Mouse (Mus musculus) forebrain, embryonic 13.5 days (tissue): ENCODE measurements around the gene Ercc6. TPM values are rescaled to one million over a fixed set of nuclear protein-coding genes. Genes with fewer than 3 reads are reported as not detected.

Experiments used
- ATAC-seq: fragments of 200-750 bp; cut with Nextera tagmentation; 2 replicates; pipeline ENCODE4 v1.8.0; 2017
- H3K27ac ChIP-seq: fragments of 300-500 bp; sonication (generic); 2 replicates; pipeline ENCODE4 v1.5.1; 2015; ENCODE audit warnings: inconsistent platforms, mild to moderate bottlenecking, moderate library complexity
- H3K27me3 ChIP-seq: fragments of 300-500 bp; sonication (generic); 2 replicates; pipeline ENCODE4 v1.6.1; 2015; ENCODE audit warnings: mild to moderate bottlenecking, inconsistent platforms
- H3K36me3 ChIP-seq: fragments of 300-500 bp; sonication (generic); 2 replicates; pipeline ENCODE4 v1.6.1; 2015; ENCODE audit warnings: mild to moderate bottlenecking, inconsistent platforms; ENCODE audit not compliant: poor library complexity, severe bottlenecking
- H3K4me1 ChIP-seq: fragments of 300-500 bp; sonication (generic); 2 replicates; pipeline ENCODE4 v1.6.1; 2015; ENCODE audit warnings: inconsistent platforms
- H3K4me2 ChIP-seq: fragments of 300-500 bp; sonication (generic); 2 replicates; pipeline ENCODE4 v1.6.1; 2015; ENCODE audit warnings: inconsistent platforms, mild to moderate bottlenecking, moderate library complexity
- H3K4me3 ChIP-seq: fragments of 300-500 bp; sonication (generic); 2 replicates; pipeline ENCODE4 v1.5.1; 2015; ENCODE audit warnings: mild to moderate bottlenecking, inconsistent platforms
- H3K9ac ChIP-seq: fragments of 300-500 bp; sonication (generic); 2 replicates; pipeline ENCODE4 v1.6.1; 2015; ENCODE audit warnings: mild to moderate bottlenecking, inconsistent platforms
- H3K9me3 ChIP-seq: fragments of 300-500 bp; sonication (generic); replicated peaks from 2 replicates; pipeline ENCODE4 v1.6.1; 2016; ENCODE audit warnings: inconsistent platforms
- WGBS: fragments of 180-500 bp; shearing (Covaris S2); methylation state at CpG from one replicate; pipeline ENCODE4 v1.1.7; 2015; 5-methylcytosine and 5-hydroxymethylcytosine counted together
- polyA plus RNA-seq: library from polyadenylated mRNA; unstranded; fragments of >200 nt; fragmentation: Nextera tagmentation; extraction: Ambion mirVana; gene quantifications from 2 replicates; pipeline ENCODE4 v1.2.1, GENCODE M21; 2015

Gene Ercc6
- polyA plus RNA-seq, 1 experiment from 2014 or later, result 25.2 TPM

GRCm38 (mm10) chr14:32522336-32522735, 9.0 kb downstream of the Ercc6 start:
- Histone ChIP-seq H3K4me3 (no peak overlapping the region), H3K4me2 (no peak overlapping the region), H3K27ac (no peak overlapping the region), H3K9me3 (no peaks in the 10 kb centered on the region), H3K27me3 (no peaks in the 10 kb centered on the region), H3K36me3 (peaks cover 80% of the 10 kb centered on the region), H3K4me1 (no peaks in the 10 kb centered on the region), H3K9ac (no peak overlapping the region)
- 88% methylated on average over 2 of the region's 2 CpGs for WGBS
- no peak for ATAC-seq

GRCm38 (mm10) chr14:32524071-32524470, 10.8 kb downstream of the Ercc6 start:
- peaks cover 78% of the 10 kb centered on the region for H3K36me3 ChIP-seq
- ATAC-seq, result no peak
- 97% methylated on average over 1 of the region's 1 CpGs for WGBS
- H3K4me3 ChIP-seq, result no peak overlapping the region
- H3K9me3 ChIP-seq, result no peaks in the 10 kb centered on the region
- no peaks in the 10 kb centered on the region for H3K4me1 ChIP-seq
- no peak overlapping the region for H3K9ac ChIP-seq
- no peak overlapping the region for H3K27ac ChIP-seq
- no peaks in the 10 kb centered on the region for H3K27me3 ChIP-seq
- H3K4me2 ChIP-seq, result no peak overlapping the region

- ATAC-seq, result no peak
- Histone ChIP-seq H3K4me2 (no peak overlapping the region), H3K27ac (no peak overlapping the region), H3K4me1 (no peaks in the 10 kb centered on the region), H3K4me3 (no peak overlapping the region), H3K27me3 (no peaks in the 10 kb centered on the region), H3K9ac (no peak overlapping the region), H3K9me3 (no peaks in the 10 kb centered on the region), H3K36me3 (peaks cover 59% of the 10 kb centered on the region)
- WGBS, result 76% methylated on average over 14 of the region's 14 CpGs
Measured at GRCm38 (mm10) chr14:32525996-32526705, 12.8 kb downstream of the Ercc6 start.

GRCm38 (mm10) chr14:32527211-32527610, 13.9 kb downstream of the Ercc6 start:
- H3K36me3 ChIP-seq, result peaks cover 49% of the 10 kb centered on the region
- no peaks in the 10 kb centered on the region for H3K27me3 ChIP-seq
- H3K4me3 ChIP-seq, result no peak overlapping the region
- no peak overlapping the region for H3K4me2 ChIP-seq
- H3K4me1 ChIP-seq, result peaks cover 9% of the 10 kb centered on the region
- H3K27ac ChIP-seq, result no peak overlapping the region; the same call in 1 of the 2 replicates
- no peak overlapping the region for H3K9ac ChIP-seq
- ATAC-seq, result no peak
- H3K9me3 ChIP-seq, result no peaks in the 10 kb centered on the region
- 97% methylated on average over 9 of the region's 9 CpGs for WGBS

- 89% methylated on average over 7 of the region's 7 CpGs for WGBS
- H3K4me1 ChIP-seq, result peaks cover 19% of the 10 kb centered on the region
- H3K4me3 ChIP-seq, result no peak overlapping the region
- peaks cover 43% of the 10 kb centered on the region for H3K36me3 ChIP-seq
- no peaks in the 10 kb centered on the region for H3K27me3 ChIP-seq
- ATAC-seq, result no peak
- H3K4me2 ChIP-seq, result no peak overlapping the region
- H3K9me3 ChIP-seq, result no peaks in the 10 kb centered on the region
- H3K9ac ChIP-seq, result no peak overlapping the region
- no peak overlapping the region for H3K27ac ChIP-seq
Measured at GRCm38 (mm10) chr14:32529036-32529435, 15.7 kb downstream of the Ercc6 start.

- H3K9ac ChIP-seq, result no peak overlapping the region
- no peak overlapping the region for H3K4me3 ChIP-seq
- no peak overlapping the region for H3K4me2 ChIP-seq
- H3K27me3 ChIP-seq, result no peaks in the 10 kb centered on the region
- H3K36me3 ChIP-seq, result peaks cover 46% of the 10 kb centered on the region
- 0 out of 2 replicates have a peak, but pooled peaks have one; percentile 66 for ATAC-seq
- 8% methylated on average over 2 of the region's 2 CpGs for WGBS
- no peak overlapping the region for H3K27ac ChIP-seq
- H3K9me3 ChIP-seq, result no peaks in the 10 kb centered on the region
- H3K4me1 ChIP-seq, result peaks cover 19% of the 10 kb centered on the region
Measured at GRCm38 (mm10) chr14:32530896-32531295, 17.6 kb downstream of the Ercc6 start.

- Histone ChIP-seq H3K27me3 (no peaks in the 10 kb centered on the region), H3K36me3 (peaks cover 44% of the 10 kb centered on the region), H3K4me1 (peaks cover 19% of the 10 kb centered on the region), H3K9ac (no peak overlapping the region), H3K4me3 (no peak overlapping the region), H3K27ac (peak overlapping the region; percentile 27; the same call in 1 of the 2 replicates), H3K9me3 (no peaks in the 10 kb centered on the region), H3K4me2 (no peak overlapping the region)
- 63% methylated on average over 3 of the region's 3 CpGs for WGBS
- ATAC-seq, result 0 out of 2 replicates have a peak, but pooled peaks have one; percentile 4
Measured at GRCm38 (mm10) chr14:32531371-32531770, 18.1 kb downstream of the Ercc6 start.

GRCm38 (mm10) chr14:32532381-32533147, 19.2 kb downstream of the Ercc6 start:
- peaks cover 19% of the 10 kb centered on the region for H3K4me1 ChIP-seq
- H3K9ac ChIP-seq, result peak overlapping the region; percentile 5; the same call in 1 of the 2 replicates
- H3K4me2 ChIP-seq, result no peak overlapping the region
- WGBS, result 45% methylated on average over 7 of the region's 7 CpGs
- H3K27ac ChIP-seq, result 0 out of 2 replicates have a peak overlapping the region, but pooled peaks have one; percentile 44
- no peak for ATAC-seq
- peaks cover 32% of the 10 kb centered on the region for H3K36me3 ChIP-seq
- H3K9me3 ChIP-seq, result no peaks in the 10 kb centered on the region
- no peak overlapping the region for H3K4me3 ChIP-seq
- H3K27me3 ChIP-seq, result no peaks in the 10 kb centered on the region

GRCm38 (mm10) chr14:32533148-32533520, 19.8 kb downstream of the Ercc6 start:
- H3K4me2 ChIP-seq, result no peak overlapping the region
- ATAC-seq, result no peak
- H3K27ac ChIP-seq, result no peak overlapping the region
- WGBS, result 82% methylated on average over 3 of the region's 3 CpGs
- no peak overlapping the region for H3K4me3 ChIP-seq
- H3K36me3 ChIP-seq, result peaks cover 34% of the 10 kb centered on the region
- no peak overlapping the region for H3K9ac ChIP-seq
- H3K4me1 ChIP-seq, result peaks cover 19% of the 10 kb centered on the region
- H3K9me3 ChIP-seq, result no peaks in the 10 kb centered on the region
- no peaks in the 10 kb centered on the region for H3K27me3 ChIP-seq

GRCm38 (mm10) chr14:32533656-32534055, 20.3 kb downstream of the Ercc6 start:
- 88% methylated on average over 4 of the region's 4 CpGs for whole genome bisulfite sequencing
- H3K9ac ChIP-seq, result no peak overlapping the region
- H3K4me2 ChIP-seq, result no peak overlapping the region
- peaks cover 35% of the 10 kb centered on the region for H3K36me3 ChIP-seq
- peaks cover 19% of the 10 kb centered on the region for H3K4me1 ChIP-seq
- H3K27me3 ChIP-seq, result no peaks in the 10 kb centered on the region
- no peak for ATAC-seq
- no peaks in the 10 kb centered on the region for H3K9me3 ChIP-seq
- H3K27ac ChIP-seq, result no peak overlapping the region; the same call in 1 of the 2 replicates
- no peak overlapping the region for H3K4me3 ChIP-seq

- Histone ChIP-seq H3K4me2 (no peak overlapping the region), H3K27me3 (no peaks in the 10 kb centered on the region), H3K27ac (no peak overlapping the region), H3K4me3 (no peak overlapping the region), H3K9me3 (no peaks in the 10 kb centered on the region), H3K36me3 (peaks cover 30% of the 10 kb centered on the region), H3K4me1 (peaks cover 19% of the 10 kb centered on the region), H3K9ac (no peak overlapping the region)
- no peak for ATAC-seq
- WGBS, result 74% methylated on average over 5 of the region's 5 CpGs
Measured at GRCm38 (mm10) chr14:32534137-32534536, 20.8 kb downstream of the Ercc6 start.

GRCm38 (mm10) chr14:32536763-32537162, 23.4 kb downstream of the Ercc6 start:
- H3K9ac ChIP-seq, result no peak overlapping the region
- H3K9me3 ChIP-seq, result no peaks in the 10 kb centered on the region
- 74% methylated on average over 9 of the region's 9 CpGs for WGBS
- H3K27me3 ChIP-seq, result no peaks in the 10 kb centered on the region
- no peak overlapping the region for H3K4me2 ChIP-seq
- H3K36me3 ChIP-seq, result peaks cover 43% of the 10 kb centered on the region
- H3K4me3 ChIP-seq, result no peak overlapping the region
- peaks cover 13% of the 10 kb centered on the region for H3K4me1 ChIP-seq
- H3K27ac ChIP-seq, result no peak overlapping the region
- ATAC-seq, result no peak
